Mouse (Mus musculus): ENCODE data around the gene Vmn1r232. TPM values are rescaled to one million over a fixed set of nuclear protein-coding genes. Genes with fewer than 3 reads are reported as not detected.

The Vmn1r232 gene
- polyA plus RNA-seq (2015; fragmentation: Illumina TruSeq; extraction: RNeasy Lipid Tissue Mini Kit (QIAGEN cat#74804); ENCODE audit: low read depth, low replicate concordance), result not detected

DNA sequence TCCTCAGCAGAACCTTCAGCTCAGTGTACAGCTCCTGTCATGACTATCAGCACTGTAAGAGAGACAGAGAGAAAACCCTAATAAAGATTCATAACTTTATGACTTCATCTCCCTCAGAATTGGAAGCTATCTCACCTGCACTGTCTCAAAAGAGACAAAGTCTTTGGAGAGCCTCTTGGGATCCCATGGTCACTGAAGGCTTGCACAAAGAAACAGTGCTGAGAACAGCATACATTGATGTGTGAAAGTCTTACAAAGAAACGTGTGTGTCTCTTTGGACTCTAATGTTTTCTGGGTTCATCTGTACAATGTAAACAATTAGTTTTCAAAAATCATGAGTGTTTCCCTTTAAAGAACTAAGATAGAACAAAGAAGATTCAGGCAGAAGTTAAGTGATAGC is at the start of gene Vmn1r232:
TSS of gene Vmn1r232 (minus strand) at position 101 of the 400 bp plus-strand sequence.

DNA sequence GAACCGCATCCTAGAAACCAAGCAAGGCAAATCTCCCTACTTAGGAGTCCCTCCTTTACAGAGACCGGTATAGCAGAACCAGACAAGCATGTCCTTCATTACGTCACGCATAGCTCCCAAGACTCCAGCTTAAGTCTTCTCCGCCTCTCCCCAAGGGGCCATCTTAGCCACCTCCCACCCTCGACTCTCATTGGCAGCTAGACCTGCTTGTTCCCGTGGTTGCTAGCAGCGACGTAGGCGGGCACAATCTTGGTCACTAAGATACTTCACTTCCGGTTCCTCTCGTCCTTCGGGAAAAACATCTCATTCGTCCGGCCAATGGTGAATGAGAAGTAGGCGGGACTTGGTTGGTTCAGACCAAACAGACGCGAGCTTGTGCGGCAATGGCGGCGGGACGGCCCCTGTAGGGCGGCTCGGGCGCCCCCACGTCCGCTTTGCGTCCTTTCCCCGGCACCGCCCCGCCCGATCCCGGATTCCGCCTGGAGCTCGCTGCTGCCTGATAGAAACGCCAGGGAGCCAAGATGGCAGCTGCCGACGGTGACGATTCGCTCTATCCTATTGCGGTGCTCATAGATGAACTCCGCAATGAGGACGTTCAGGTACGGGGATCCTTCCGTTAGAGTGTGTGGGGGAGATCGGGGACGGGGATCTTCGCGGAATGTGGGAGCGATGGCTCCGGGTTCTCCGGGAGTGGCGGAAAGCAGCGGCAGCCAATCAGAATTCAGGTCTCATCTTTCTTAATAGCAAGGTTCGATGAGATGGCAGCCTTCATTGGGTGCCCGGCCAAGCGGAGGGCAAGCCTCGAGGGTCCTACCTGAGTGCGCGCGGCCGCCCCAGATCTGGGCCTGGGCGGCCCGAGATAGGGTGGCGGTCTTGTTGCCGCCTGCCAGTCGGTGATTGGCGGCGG is 25.7 kb upstream of the Vmn1r232 start, which contains the start of gene Ppp2r1a:
TSS of gene Ppp2r1a (plus strand) at position 327 of the 907 bp plus-strand sequence.

DNA sequence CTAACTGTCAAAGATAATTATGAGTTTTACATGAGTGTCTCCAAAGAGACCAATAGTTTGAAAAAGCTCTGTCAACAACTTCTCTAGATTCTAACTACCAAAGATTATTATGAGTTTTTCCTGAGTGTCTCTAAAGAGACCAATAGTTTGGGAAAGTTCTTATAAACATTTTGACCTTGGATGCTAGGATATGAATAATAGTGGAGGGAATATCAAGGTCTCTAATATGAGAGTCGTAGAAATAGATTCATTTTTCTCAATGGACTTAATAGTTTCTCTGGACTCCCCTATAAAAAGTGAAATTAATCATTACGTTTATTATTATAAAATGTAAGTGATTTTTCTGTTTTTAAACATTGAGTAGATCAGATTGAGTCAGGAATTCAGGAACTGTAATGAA is 14.5 kb downstream of the Vmn1r232 start, which contains the start of gene Vmn1r231:
TSS of gene Vmn1r231 (minus strand) at position 101 of the 400 bp plus-strand sequence.

Other genes with a start within 250 kb of the Vmn1r232 start
- not detected for gene Vmn1r226, start 236.9 kb downstream of the Vmn1r232 start, polyA plus RNA-seq (2015; fragmentation: Illumina TruSeq; extraction: RNeasy Lipid Tissue Mini Kit (QIAGEN cat#74804); ENCODE audit: low read depth, low replicate concordance)
- not detected for gene Vmn1r227, start 189.9 kb downstream of the Vmn1r232 start, polyA plus RNA-seq (2015; fragmentation: Illumina TruSeq; extraction: RNeasy Lipid Tissue Mini Kit (QIAGEN cat#74804); ENCODE audit: low read depth, low replicate concordance)
- gene Vmn1r228, start 133.6 kb downstream of the Vmn1r232 start, polyA plus RNA-seq (2015; fragmentation: Illumina TruSeq; extraction: RNeasy Lipid Tissue Mini Kit (QIAGEN cat#74804); ENCODE audit: low read depth, low replicate concordance), result not detected
- gene Vmn1r229, start 108.2 kb downstream of the Vmn1r232 start, polyA plus RNA-seq (2015; fragmentation: Illumina TruSeq; extraction: RNeasy Lipid Tissue Mini Kit (QIAGEN cat#74804); ENCODE audit: low read depth, low replicate concordance), result not detected
- not detected for gene Vmn1r230, start 79.3 kb downstream of the Vmn1r232 start, polyA plus RNA-seq (2015; fragmentation: Illumina TruSeq; extraction: RNeasy Lipid Tissue Mini Kit (QIAGEN cat#74804); ENCODE audit: low read depth, low replicate concordance)
- not detected for gene Vmn1r231, start 14.6 kb downstream of the Vmn1r232 start, polyA plus RNA-seq (2015; fragmentation: Illumina TruSeq; extraction: RNeasy Lipid Tissue Mini Kit (QIAGEN cat#74804); ENCODE audit: low read depth, low replicate concordance)
- gene Ppp2r1a, start 25.6 kb upstream of the Vmn1r232 start, polyA plus RNA-seq (2015; fragmentation: Illumina TruSeq; extraction: RNeasy Lipid Tissue Mini Kit (QIAGEN cat#74804); ENCODE audit: low read depth, low replicate concordance), result 515 TPM
- gene Vmn1r233, start 76.8 kb upstream of the Vmn1r232 start, polyA plus RNA-seq (2015; fragmentation: Illumina TruSeq; extraction: RNeasy Lipid Tissue Mini Kit (QIAGEN cat#74804); ENCODE audit: low read depth, low replicate concordance), result not detected
- 21.0 TPM for gene Zfp160, start 89.2 kb upstream of the Vmn1r232 start, polyA plus RNA-seq (2015; fragmentation: Illumina TruSeq; extraction: RNeasy Lipid Tissue Mini Kit (QIAGEN cat#74804); ENCODE audit: low read depth, low replicate concordance)

Measured in brain, adult 10 weeks (tissue).